Mouse (Mus musculus) myocyte (in vitro differentiated cells): ENCODE results near the gene Lrmda. TPM values are rescaled to one million over a fixed set of nuclear protein-coding genes. Genes with fewer than 3 reads are reported as not detected.

ENCODE experiments used
- H3K27me3 ChIP-seq: one replicate; pipeline ENCODE4 v1.6.1; 2011; ENCODE audit not compliant: control insufficient read depth, insufficient read depth, insufficient read length
- H3K36me3 ChIP-seq: one replicate; pipeline ENCODE4 v1.6.1; 2011; ENCODE audit not compliant: control insufficient read depth, insufficient read depth
- H3K4me2 ChIP-seq: one replicate; pipeline ENCODE4 v1.6.1; 2011; ENCODE audit warnings: low read depth, control low read depth
- H3K4me3 ChIP-seq: one replicate; pipeline ENCODE4 v1.5.1; 2011; ENCODE audit warnings: mild to moderate bottlenecking, control low read depth, moderate library complexity
- H3K79me2 ChIP-seq: one replicate; pipeline ENCODE4 v1.6.1; 2011; ENCODE audit not compliant: control insufficient read depth, insufficient read depth
- H3ac ChIP-seq: one replicate; pipeline ENCODE4 v1.6.1; 2011; ENCODE audit not compliant: control insufficient read depth, insufficient read length
- CEBPB ChIP-seq: IDR thresholded peaks from 2 replicates; pipeline ENCODE4 v1.6.1; 2011; ENCODE audit warnings: mild to moderate bottlenecking, moderate library complexity; ENCODE audit not compliant: poor library complexity, insufficient read depth, severe bottlenecking
- E2F4 ChIP-seq: IDR thresholded peaks from one replicate; pipeline ENCODE4 v1.6.1; 2011; ENCODE audit warnings: mild to moderate bottlenecking, control low read depth, moderate library complexity; ENCODE audit not compliant: insufficient read depth
- MAX ChIP-seq: IDR thresholded peaks from one replicate; pipeline ENCODE4 v1.6.1; 2011; ENCODE audit warnings: low read depth, mild to moderate bottlenecking, control low read depth
- MYOD1 ChIP-seq, 3 experiments: IDR thresholded peaks; one replicate each; pipeline ENCODE4 v1.6.1; 2011; ENCODE audit warnings: control low read depth in 2 of 3, low read depth in 2 of 3, mild to moderate bottlenecking in 2 of 3, moderate library complexity in 1 of 3; ENCODE audit not compliant: insufficient read length in 2 of 3, control insufficient read depth in 1 of 3
- MYOG ChIP-seq, 3 experiments: IDR thresholded peaks; one replicate each; pipeline ENCODE4 v1.6.1; 2011; ENCODE audit warnings: control low read depth in 2 of 3, low read depth in 2 of 3, mild to moderate bottlenecking in 2 of 3; ENCODE audit not compliant: insufficient read length in 2 of 3, control insufficient read depth in 1 of 3, insufficient read depth in 1 of 3
- POLR2A ChIP-seq: IDR thresholded peaks from one replicate; pipeline ENCODE4 v1.6.1; 2011; ENCODE audit warnings: low read depth, mild to moderate bottlenecking, control low read depth, moderate library complexity; ENCODE audit not compliant: insufficient read length
- POLR2AphosphoS2 ChIP-seq: IDR thresholded peaks from one replicate; pipeline ENCODE4 v1.6.1; 2011; ENCODE audit warnings: low read depth, control low read depth; ENCODE audit not compliant: insufficient read length
- REST ChIP-seq: IDR thresholded peaks from one replicate; pipeline ENCODE4 v1.6.1; 2011; ENCODE audit warnings: mild to moderate bottlenecking, control low read depth, moderate library complexity; ENCODE audit not compliant: insufficient read depth, insufficient read length
- SRF ChIP-seq: IDR thresholded peaks from one replicate; pipeline ENCODE4 v1.6.1; 2011; ENCODE audit warnings: low read depth; ENCODE audit not compliant: control insufficient read depth, insufficient read length
- TCF12 ChIP-seq: IDR thresholded peaks from one replicate; pipeline ENCODE4 v1.6.1; 2011; ENCODE audit warnings: mild to moderate bottlenecking, control low read depth; ENCODE audit not compliant: poor library complexity, insufficient read depth, severe bottlenecking
- TCF3 ChIP-seq: IDR thresholded peaks from one replicate; pipeline ENCODE4 v1.6.1; 2011; ENCODE audit warnings: low read depth, control low read depth; ENCODE audit not compliant: insufficient read length
- USF1 ChIP-seq: IDR thresholded peaks from one replicate; pipeline ENCODE4 v1.6.1; 2011; ENCODE audit warnings: low read depth, mild to moderate bottlenecking, control low read depth, moderate library complexity
- polyA plus RNA-seq: library from polyadenylated mRNA; unstranded; fragments of >200 nt; fragmentation: generic; extraction: Trizol; gene quantifications from one replicate; pipeline ENCODE4 v1.2.1, GENCODE M21; 2012; ENCODE audit warnings: missing spikeins

Gene Lrmda
- polyA plus RNA-seq, 1 experiment: 1.9 TPM

GRCm38 (mm10) chr14:22841136-22841535 lies 821.6 kb downstream of the Lrmda start:
- H3K36me3 ChIP-seq: no peaks in the 10 kb centered on the region
- no peak overlapping the region for H3K4me3 ChIP-seq
- TF ChIP-seq TCF3: no peak
- H3K27me3 ChIP-seq: no peaks in the 10 kb centered on the region
- no peak overlapping the region for H3K4me2 ChIP-seq
- no peak overlapping the region for H3ac ChIP-seq
- H3K79me2 ChIP-seq: no peaks in the 10 kb centered on the region

GRCm38 (mm10) chr14:22844006-22844405 lies 824.5 kb downstream of the Lrmda start:
- Histone ChIP-seq H3ac (no peak overlapping the region), H3K4me2 (no peak overlapping the region), H3K4me3 (no peak overlapping the region), H3K27me3 (no peaks in the 10 kb centered on the region), H3K79me2 (no peaks in the 10 kb centered on the region), H3K36me3 (no peaks in the 10 kb centered on the region)
- TF ChIP-seq REST: no peak
- TF ChIP-seq MAX: no peak

GRCm38 (mm10) chr14:22845401-22845800 lies 825.9 kb downstream of the Lrmda start:
- Histone ChIP-seq H3K36me3 (no peaks in the 10 kb centered on the region), H3K79me2 (no peaks in the 10 kb centered on the region), H3K4me3 (no peak overlapping the region), H3K27me3 (no peaks in the 10 kb centered on the region), H3ac (no peak overlapping the region), H3K4me2 (no peak overlapping the region)
- no peak for TF ChIP-seq USF1
- no peak for TF ChIP-seq SRF
- TF ChIP-seq E2F4: no peak
- no peak for TF ChIP-seq POLR2AphosphoS2
- no peak for TF ChIP-seq TCF3
- no peak for TF ChIP-seq MAX
- TF ChIP-seq POLR2A: no peak
- TF ChIP-seq MYOD1 (IDR thresholded peaks at IDR 0.05; ENCODE audit: control insufficient read depth in 1 of 3, insufficient read length in 2 of 3, low read depth in 2 of 3): no peak
- no peak for TF ChIP-seq REST
- TF ChIP-seq CEBPB: no peak

GRCm38 (mm10) chr14:22847011-22847786 lies 827.7 kb downstream of the Lrmda start:
- Histone ChIP-seq H3K4me3 (no peak overlapping the region), H3K36me3 (no peaks in the 10 kb centered on the region)
- TF ChIP-seq TCF12 (no peak), MYOD1 (IDR thresholded peaks at IDR 0.05; ENCODE audit: control insufficient read depth in 1 of 3, insufficient read length in 2 of 3, low read depth in 2 of 3) (peak; percentile 5 to 71 (median 43)), TCF3 (no peak)

GRCm38 (mm10) chr14:22849108-22849507 lies 829.6 kb downstream of the Lrmda start:
- Histone ChIP-seq H3K27me3 (no peaks in the 10 kb centered on the region), H3K4me2 (no peak overlapping the region), H3K79me2 (no peaks in the 10 kb centered on the region), H3K36me3 (no peaks in the 10 kb centered on the region), H3ac (no peak overlapping the region), H3K4me3 (no peak overlapping the region)
- no peak for TF ChIP-seq USF1
- TF ChIP-seq TCF12: no peak
- no peak for TF ChIP-seq SRF
- no peak for TF ChIP-seq E2F4
- TF ChIP-seq TCF3: no peak

More at GRCm38 (mm10) chr14:22847011-22847786, 827.7 kb downstream of the Lrmda start:
- no peaks in the 10 kb centered on the region for H3K27me3 ChIP-seq
- H3K79me2 ChIP-seq: no peaks in the 10 kb centered on the region
- no peak overlapping the region for H3ac ChIP-seq
- H3K4me2 ChIP-seq: no peak overlapping the region

GRCm38 (mm10) chr14:22860631-22861030 lies 841.1 kb downstream of the Lrmda start:
- no peak overlapping the region for H3ac ChIP-seq
- H3K27me3 ChIP-seq: no peaks in the 10 kb centered on the region
- H3K36me3 ChIP-seq: no peaks in the 10 kb centered on the region
- no peak overlapping the region for H3K4me3 ChIP-seq
- no peak for TF ChIP-seq TCF3
- H3K79me2 ChIP-seq: no peaks in the 10 kb centered on the region
- no peak overlapping the region for H3K4me2 ChIP-seq

- TF ChIP-seq USF1 (no peak), SRF (no peak), POLR2AphosphoS2 (no peak), POLR2A (no peak), E2F4 (no peak), MYOD1 (IDR thresholded peaks at IDR 0.05; ENCODE audit: control insufficient read depth in 1 of 3, insufficient read length in 2 of 3, low read depth in 2 of 3) (no peak), TCF12 (no peak), REST (no peak), TCF3 (no peak), MAX (no peak), CEBPB (no peak), MYOG (IDR thresholded peaks at IDR 0.05; ENCODE audit: control insufficient read depth in 1 of 3, insufficient read depth in 1 of 3, insufficient read length in 2 of 3, low read depth in 2 of 3) (no peak)
- H3K36me3 ChIP-seq: no peaks in the 10 kb centered on the region
- no peak overlapping the region for H3ac ChIP-seq
- no peak overlapping the region for H3K4me3 ChIP-seq
- no peak overlapping the region for H3K4me2 ChIP-seq
- H3K27me3 ChIP-seq: no peaks in the 10 kb centered on the region
- no peaks in the 10 kb centered on the region for H3K79me2 ChIP-seq
These were observed 844.6 kb downstream of the Lrmda start for GRCm38 (mm10) chr14:22864132-22864531.
